Mouse (Mus musculus) forebrain, embryonic 15.5 days (tissue): ENCODE data around the gene Tm4sf20. TPM values are rescaled to one million over a fixed set of nuclear protein-coding genes. Genes with fewer than 3 reads are reported as not detected.

Source experiments
- ATAC-seq: fragments of 200-750 bp; cut with Nextera tagmentation; replicated peaks from 2 replicates; pipeline ENCODE4 v1.8.0; 2017; ENCODE audit warnings: mild to moderate bottlenecking, moderate TSS enrichment, moderate library complexity
- H3K27ac ChIP-seq: fragments of 300-500 bp; sonication (generic); replicated peaks from 2 replicates; pipeline ENCODE4 v1.5.1; 2015; ENCODE audit warnings: mild to moderate bottlenecking, inconsistent platforms
- H3K27me3 ChIP-seq: fragments of 300-500 bp; sonication (generic); 2 replicates; pipeline ENCODE4 v1.6.1; 2015; ENCODE audit warnings: inconsistent platforms
- H3K36me3 ChIP-seq: fragments of 300-500 bp; sonication (generic); 2 replicates; pipeline ENCODE4 v1.6.1; 2015; ENCODE audit warnings: mild to moderate bottlenecking, inconsistent platforms
- H3K4me1 ChIP-seq: fragments of 300-500 bp; sonication (generic); 2 replicates; pipeline ENCODE4 v1.6.1; 2015; ENCODE audit warnings: inconsistent platforms
- H3K4me2 ChIP-seq: fragments of 300-500 bp; sonication (generic); replicated peaks from 2 replicates; pipeline ENCODE4 v1.6.1; 2015; ENCODE audit warnings: mild to moderate bottlenecking, inconsistent platforms
- H3K4me3 ChIP-seq: fragments of 300-500 bp; sonication (generic); 2 replicates; pipeline ENCODE4 v1.5.1; 2015; ENCODE audit warnings: mild to moderate bottlenecking, inconsistent platforms
- H3K9ac ChIP-seq: fragments of 300-500 bp; sonication (generic); replicated peaks from 2 replicates; pipeline ENCODE4 v1.6.1; 2015; ENCODE audit warnings: mild to moderate bottlenecking, inconsistent platforms
- H3K9me3 ChIP-seq: fragments of 300-500 bp; sonication (generic); 2 replicates; pipeline ENCODE4 v1.6.1; 2016; ENCODE audit warnings: inconsistent platforms
- WGBS: fragments of 180-500 bp; shearing (Covaris S2); methylation state at CpG from one replicate; pipeline ENCODE4 v1.1.7; 2015; ENCODE audit warnings: mixed read lengths; 5-methylcytosine and 5-hydroxymethylcytosine counted together
- polyA plus RNA-seq: library from polyadenylated mRNA; unstranded; fragments of >200 nt; fragmentation: Nextera tagmentation; extraction: Ambion mirVana; gene quantifications from 2 replicates; pipeline ENCODE4 v1.2.1, GENCODE M21; 2015

Tm4sf20 gene
- polyA plus RNA-seq = not detected in 2 replicates

DNA sequence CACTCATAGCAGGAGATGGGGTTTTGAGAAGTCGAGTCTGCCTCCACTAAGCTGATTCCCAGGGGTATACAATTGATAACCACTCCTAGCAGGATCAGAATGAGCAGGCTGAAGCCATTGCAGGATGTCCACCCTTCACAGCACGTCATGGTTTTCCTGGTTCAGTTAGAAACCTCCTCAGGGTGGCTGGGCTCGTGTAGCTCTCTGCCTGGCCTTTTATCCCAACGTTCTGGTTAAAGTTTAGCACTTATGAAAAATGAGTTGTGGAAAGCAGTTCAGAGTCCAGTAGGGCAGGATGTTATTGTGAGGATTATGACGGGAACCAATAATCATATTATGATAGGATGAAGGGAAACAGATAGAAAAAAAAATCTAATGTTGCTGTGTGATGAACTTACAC lies at the start of gene Tm4sf20:
TSS of gene Tm4sf20 (minus strand) at position 193 of the 400 bp plus-strand sequence.
- H3K4me1 ChIP-seq = no peaks in the 10 kb centered on the region
- H3K27ac ChIP-seq = no peak within 1 kb of the TSS
- no peak within 1 kb of the TSS for H3K4me2 ChIP-seq
- 88% methylated on average over 5 of the region's 5 CpGs for WGBS
- H3K4me3 ChIP-seq = no peak within 1 kb of the TSS
- H3K9ac ChIP-seq = no peak within 1 kb of the TSS
- no peaks in the 10 kb centered on the region for H3K9me3 ChIP-seq
- ATAC-seq = no peak
- no peaks in the 10 kb centered on the region for H3K27me3 ChIP-seq
- no peaks in the 10 kb centered on the region for H3K36me3 ChIP-seq

DNA sequence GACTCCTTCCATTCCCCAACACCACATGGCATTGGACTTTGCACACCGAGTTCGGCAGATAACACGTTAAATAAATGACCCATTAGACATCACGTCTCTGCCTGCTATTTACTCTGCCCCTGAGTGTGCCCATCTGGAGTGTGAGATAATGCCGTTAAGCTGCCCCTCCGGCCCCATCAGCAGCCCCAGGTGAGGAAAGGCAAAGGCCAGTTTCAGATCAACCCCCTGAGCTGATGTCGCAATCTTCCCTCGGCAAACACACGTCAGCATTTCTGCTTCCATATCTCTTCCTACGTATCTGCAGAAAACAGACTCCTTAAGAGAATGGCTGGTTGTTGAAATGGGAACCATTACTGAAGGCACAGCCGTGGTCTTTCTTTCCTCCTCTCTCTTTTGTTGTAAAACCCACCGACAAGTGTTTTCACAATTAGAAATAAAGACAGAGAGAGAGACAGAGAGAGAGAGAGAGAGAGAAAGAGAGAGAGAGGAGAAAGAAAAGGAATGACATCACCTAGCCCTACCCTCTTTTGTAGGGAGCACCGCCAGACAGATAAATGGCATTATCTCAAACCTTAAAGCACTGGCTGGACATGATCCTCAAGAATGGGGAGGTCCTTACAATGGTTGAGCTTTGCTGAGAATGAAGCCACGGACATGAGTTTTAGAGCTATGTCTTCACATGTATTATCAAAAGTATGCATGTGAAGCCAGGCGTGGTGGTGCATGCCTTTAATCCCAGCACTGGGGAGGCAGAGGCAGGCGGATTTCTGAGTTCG lies 47.9 kb upstream of the Tm4sf20 start:
- Histone ChIP-seq H3K27me3 (no peaks in the 10 kb centered on the region), H3K4me3 (no peak overlapping the region), H3K4me1 (no peaks in the 10 kb centered on the region), H3K27ac (no peak overlapping the region), H3K4me2 (no peak overlapping the region), H3K9ac (no peak overlapping the region), H3K9me3 (no peaks in the 10 kb centered on the region), H3K36me3 (no peaks in the 10 kb centered on the region)
- no peak for ATAC-seq
- 79% methylated on average over 17 of the region's 17 CpGs for WGBS

DNA sequence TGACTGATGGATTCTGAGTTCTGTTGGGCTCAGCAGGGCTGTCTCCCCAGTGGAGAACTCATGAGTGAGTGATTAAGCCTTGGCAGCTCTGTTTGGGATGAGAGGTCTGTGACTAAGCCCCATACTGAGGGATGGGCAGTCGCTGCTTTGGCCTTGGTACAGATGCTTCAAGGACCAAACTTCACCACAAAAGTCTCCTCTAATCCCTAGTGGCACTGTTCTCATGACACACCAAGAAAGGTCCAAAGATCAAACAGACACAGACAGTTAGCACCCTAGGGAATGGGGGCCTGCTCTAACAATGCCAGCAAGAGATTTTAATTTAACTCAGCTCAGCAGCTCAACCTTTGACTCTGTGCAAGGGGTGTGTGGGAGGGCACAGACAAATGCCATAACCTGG lies 43.5 kb upstream of the Tm4sf20 start:
- no peak overlapping the region for H3K9ac ChIP-seq
- H3K4me3 ChIP-seq = no peak overlapping the region
- no peak overlapping the region for H3K27ac ChIP-seq
- H3K36me3 ChIP-seq = no peaks in the 10 kb centered on the region
- H3K9me3 ChIP-seq = no peaks in the 10 kb centered on the region
- ATAC-seq = no peak
- H3K4me1 ChIP-seq = no peaks in the 10 kb centered on the region
- H3K27me3 ChIP-seq = no peaks in the 10 kb centered on the region
- H3K4me2 ChIP-seq = no peak overlapping the region
- WGBS = 65% methylated on average over 1 of the region's 1 CpGs

DNA sequence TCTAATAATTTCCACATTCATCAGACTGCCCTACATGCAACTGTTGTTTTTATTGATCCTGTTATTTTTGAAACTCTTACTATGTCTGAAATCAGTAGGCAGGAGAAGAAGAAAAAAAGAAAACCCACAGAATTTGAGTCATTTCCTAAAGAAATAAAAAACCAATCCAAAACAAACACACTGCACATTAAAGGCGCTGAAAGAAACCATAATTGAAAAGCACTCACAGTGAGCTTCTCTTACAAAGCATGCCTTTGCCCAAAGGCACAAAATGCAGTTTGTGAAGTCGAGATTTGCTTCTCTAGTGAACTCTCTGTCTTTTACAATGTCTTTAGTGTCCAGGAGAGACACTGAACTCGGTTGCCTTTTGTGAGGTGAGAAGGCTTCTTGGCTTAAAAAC lies 40.3 kb upstream of the Tm4sf20 start:
- Histone ChIP-seq H3K4me1 (no peaks in the 10 kb centered on the region), H3K9ac (no peak overlapping the region), H3K36me3 (no peaks in the 10 kb centered on the region), H3K4me2 (no peak overlapping the region), H3K9me3 (no peaks in the 10 kb centered on the region), H3K27ac (no peak overlapping the region), H3K27me3 (no peaks in the 10 kb centered on the region), H3K4me3 (no peak overlapping the region)
- whole genome bisulfite sequencing = 64% methylated on average over 3 of the region's 3 CpGs
- no peak for ATAC-seq

DNA sequence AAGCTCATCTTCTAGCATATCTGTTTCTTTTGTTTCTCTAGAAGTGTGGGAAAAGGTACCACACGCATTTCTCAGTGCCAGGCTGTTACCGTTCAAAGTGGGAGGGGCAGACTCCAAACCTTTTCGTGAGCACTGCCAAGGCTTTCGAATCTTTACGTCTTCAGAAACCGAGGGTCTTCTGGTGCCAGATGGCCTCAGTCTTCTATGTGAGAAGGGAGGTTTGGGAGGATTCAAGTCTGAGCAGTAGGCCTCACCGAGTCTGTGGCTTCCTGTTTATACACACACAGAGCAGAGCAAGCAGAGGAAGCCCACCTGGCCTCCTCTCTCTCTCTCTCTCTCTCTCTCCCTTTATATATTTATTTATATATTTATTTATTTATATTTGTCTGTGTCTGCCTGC lies 38.9 kb upstream of the Tm4sf20 start:
- Histone ChIP-seq H3K9ac (no peak overlapping the region), H3K27ac (no peak overlapping the region), H3K27me3 (no peaks in the 10 kb centered on the region), H3K4me2 (no peak overlapping the region), H3K4me1 (no peaks in the 10 kb centered on the region), H3K9me3 (no peaks in the 10 kb centered on the region), H3K4me3 (no peak overlapping the region), H3K36me3 (no peaks in the 10 kb centered on the region)
- WGBS = 62% methylated on average over 7 of the region's 7 CpGs
- ATAC-seq = no peak

DNA sequence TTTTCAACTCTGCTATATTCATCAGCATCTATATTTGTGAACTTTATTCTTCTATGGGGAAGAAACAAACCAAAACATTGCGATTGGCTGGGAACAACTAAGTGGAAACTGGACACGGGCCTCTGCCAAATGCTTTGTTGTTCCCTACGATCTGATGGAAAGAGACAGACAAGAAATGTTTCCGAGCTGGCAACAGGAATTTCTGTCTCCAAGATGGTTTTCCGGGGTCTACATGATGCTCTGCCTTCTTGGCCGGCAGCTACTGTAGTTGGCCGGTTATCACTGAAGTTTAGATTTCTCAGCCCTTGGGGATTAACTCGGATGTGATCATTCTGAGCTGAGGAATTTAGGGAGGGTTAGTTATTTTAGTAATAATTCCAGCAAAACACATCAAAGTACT lies 38.1 kb upstream of the Tm4sf20 start:
- no peaks in the 10 kb centered on the region for H3K27me3 ChIP-seq

DNA sequence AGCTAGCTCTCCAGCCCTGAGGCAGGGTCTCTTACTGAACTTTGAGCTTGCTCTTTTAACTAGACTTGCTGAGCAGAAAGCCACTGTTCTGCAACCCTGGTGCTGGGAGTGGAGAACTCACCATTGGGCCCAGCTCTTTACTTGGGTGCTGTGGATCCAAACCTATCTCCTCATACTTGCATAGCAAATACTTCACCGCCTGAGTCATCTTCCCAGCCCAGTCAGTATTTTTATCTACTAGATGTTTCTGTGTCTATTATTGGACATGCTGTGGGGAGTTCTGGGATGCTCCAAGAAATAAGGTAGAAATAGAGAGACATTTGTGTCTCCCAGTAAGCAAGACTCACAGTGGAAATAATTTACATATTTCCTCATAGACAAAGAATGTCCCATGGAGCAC lies 35.8 kb upstream of the Tm4sf20 start:
- no peaks in the 10 kb centered on the region for H3K4me1 ChIP-seq
- H3K9me3 ChIP-seq = no peaks in the 10 kb centered on the region
- H3K4me3 ChIP-seq = no peak overlapping the region
- H3K27me3 ChIP-seq = no peaks in the 10 kb centered on the region
- no peaks in the 10 kb centered on the region for H3K36me3 ChIP-seq
- no peak overlapping the region for H3K4me2 ChIP-seq
- no peak overlapping the region for H3K27ac ChIP-seq
- ATAC-seq = no peak
- WGBS = 98% methylated on average over 1 of the region's 1 CpGs
- H3K9ac ChIP-seq = no peak overlapping the region

More for the DNA sequence above, 38.1 kb upstream of the Tm4sf20 start:
- H3K9ac ChIP-seq = no peak overlapping the region
- H3K27ac ChIP-seq = no peak overlapping the region
- WGBS = 77% methylated on average over 8 of the region's 8 CpGs
- no peaks in the 10 kb centered on the region for H3K9me3 ChIP-seq
- no peaks in the 10 kb centered on the region for H3K36me3 ChIP-seq
- no peak overlapping the region for H3K4me3 ChIP-seq
- no peak for ATAC-seq
- no peak overlapping the region for H3K4me2 ChIP-seq
- no peaks in the 10 kb centered on the region for H3K4me1 ChIP-seq

DNA sequence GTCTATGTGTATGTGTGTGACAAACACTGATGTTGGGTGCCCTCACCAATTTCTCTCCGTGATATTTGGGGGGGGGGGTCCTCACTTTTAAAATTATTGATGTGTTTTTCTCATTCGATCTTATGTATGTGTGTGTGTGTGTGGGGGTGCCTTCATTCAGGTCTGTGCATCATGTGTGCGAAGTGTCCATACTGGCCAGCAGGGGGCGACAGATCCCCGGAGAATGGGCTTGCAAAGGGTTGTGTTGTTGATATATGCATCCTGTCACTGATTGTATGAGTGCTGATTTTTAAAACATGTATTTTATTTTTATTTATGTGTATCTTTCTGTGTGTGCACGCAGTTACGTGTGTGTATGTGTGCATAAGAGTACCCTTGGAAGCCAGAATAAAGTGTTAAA lies 35.3 kb upstream of the Tm4sf20 start:
- Histone ChIP-seq H3K9ac (no peak overlapping the region), H3K4me1 (no peaks in the 10 kb centered on the region), H3K27me3 (no peaks in the 10 kb centered on the region), H3K4me2 (no peak overlapping the region), H3K9me3 (no peaks in the 10 kb centered on the region), H3K27ac (no peak overlapping the region), H3K4me3 (no peak overlapping the region), H3K36me3 (no peaks in the 10 kb centered on the region)
- 74% methylated on average over 7 of the region's 7 CpGs for WGBS
- ATAC-seq = no peak

DNA sequence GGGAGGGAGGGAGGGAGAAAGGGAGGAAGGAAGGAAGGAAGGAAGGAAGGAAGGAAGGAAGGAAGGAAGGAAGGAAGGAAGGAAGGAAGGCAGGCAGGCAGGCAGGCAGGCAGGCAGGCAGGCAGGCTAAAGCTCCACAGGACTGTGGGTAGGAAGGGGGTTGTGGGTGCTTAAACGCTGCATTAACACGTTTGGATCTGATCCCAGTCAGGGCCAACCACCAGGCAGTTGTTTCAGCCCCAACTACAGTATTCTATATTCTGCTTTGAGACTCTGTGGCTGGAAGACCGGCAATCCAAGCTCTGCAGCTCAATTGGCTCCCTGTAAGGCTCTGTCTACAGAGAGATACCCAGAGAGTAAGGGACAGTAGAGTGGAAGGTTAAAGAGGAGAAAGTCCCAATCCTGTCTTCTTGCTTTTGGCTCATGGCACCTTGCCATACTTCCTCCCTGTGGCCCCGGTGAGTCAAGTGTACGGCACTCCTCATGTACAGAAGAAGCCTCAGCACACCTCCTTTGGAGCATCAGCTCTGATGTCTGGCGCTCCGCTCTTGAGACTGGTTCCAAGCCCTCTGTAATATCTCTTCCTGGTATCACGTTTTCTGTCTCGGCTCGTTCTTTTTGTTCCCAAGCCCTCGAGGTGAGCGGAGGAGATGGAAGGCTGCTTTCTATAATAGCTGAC lies 33.0 kb upstream of the Tm4sf20 start:
- Histone ChIP-seq H3K9ac (no peak overlapping the region), H3K4me1 (no peaks in the 10 kb centered on the region), H3K4me3 (no peak overlapping the region), H3K4me2 (no peak overlapping the region), H3K27ac (no peak overlapping the region), H3K9me3 (no peaks in the 10 kb centered on the region), H3K36me3 (no peaks in the 10 kb centered on the region), H3K27me3 (no peaks in the 10 kb centered on the region)
- peak; percentile 38; the same call in 1 of the 2 replicates for ATAC-seq
- 73% methylated on average over 12 of the region's 12 CpGs for WGBS

DNA sequence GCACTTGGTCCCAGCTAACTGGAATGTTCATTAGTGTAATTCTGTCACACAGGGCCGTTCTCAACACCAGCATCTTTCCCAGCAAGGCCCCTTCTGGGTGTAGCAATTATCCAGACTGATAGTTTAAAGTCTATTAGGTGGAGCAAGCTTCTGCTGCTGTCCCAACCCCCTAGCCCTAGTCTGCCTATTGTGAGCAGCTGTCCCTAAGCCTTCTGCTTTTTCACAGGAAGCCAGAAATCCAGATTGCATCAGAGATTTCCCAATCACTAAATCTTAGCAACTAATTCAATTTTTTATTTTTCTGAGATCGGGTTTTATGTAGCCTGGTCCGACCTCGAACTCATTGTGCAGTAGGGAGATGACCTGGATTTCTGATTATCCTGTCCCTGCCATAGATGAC lies 30.7 kb upstream of the Tm4sf20 start:
- no peak overlapping the region for H3K4me2 ChIP-seq
- no peak overlapping the region for H3K9ac ChIP-seq
- H3K27ac ChIP-seq = no peak overlapping the region
- no peaks in the 10 kb centered on the region for H3K36me3 ChIP-seq
- no peak for ATAC-seq
- no peaks in the 10 kb centered on the region for H3K27me3 ChIP-seq
- H3K4me1 ChIP-seq = no peaks in the 10 kb centered on the region
- no peak overlapping the region for H3K4me3 ChIP-seq
- WGBS = 82% methylated on average over 4 of the region's 4 CpGs
- no peaks in the 10 kb centered on the region for H3K9me3 ChIP-seq

DNA sequence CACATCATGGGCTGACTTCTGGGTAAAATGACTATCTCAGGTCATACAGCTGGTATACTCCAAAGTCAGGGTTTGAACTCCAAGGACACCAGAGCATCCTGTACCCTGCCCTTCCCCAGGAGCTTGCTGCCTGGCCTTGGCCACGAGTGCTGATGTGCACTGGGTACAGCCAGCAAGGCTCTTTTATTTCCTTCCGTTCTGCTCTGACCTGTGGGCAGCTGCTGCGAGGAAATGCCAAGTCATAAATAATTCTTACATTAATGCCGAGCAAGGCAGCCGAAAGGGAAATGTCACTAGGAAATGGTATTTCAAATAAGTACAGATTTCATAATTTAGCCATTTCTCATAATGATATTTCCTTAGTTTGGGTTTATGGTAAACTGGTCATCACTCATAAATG lies 30.0 kb upstream of the Tm4sf20 start:
- Histone ChIP-seq H3K27ac (no peak overlapping the region), H3K27me3 (no peaks in the 10 kb centered on the region), H3K9me3 (no peaks in the 10 kb centered on the region), H3K36me3 (no peaks in the 10 kb centered on the region), H3K4me2 (no peak overlapping the region), H3K9ac (no peak overlapping the region), H3K4me1 (no peaks in the 10 kb centered on the region), H3K4me3 (no peak overlapping the region)
- WGBS = 84% methylated on average over 5 of the region's 5 CpGs
- no peak for ATAC-seq

DNA sequence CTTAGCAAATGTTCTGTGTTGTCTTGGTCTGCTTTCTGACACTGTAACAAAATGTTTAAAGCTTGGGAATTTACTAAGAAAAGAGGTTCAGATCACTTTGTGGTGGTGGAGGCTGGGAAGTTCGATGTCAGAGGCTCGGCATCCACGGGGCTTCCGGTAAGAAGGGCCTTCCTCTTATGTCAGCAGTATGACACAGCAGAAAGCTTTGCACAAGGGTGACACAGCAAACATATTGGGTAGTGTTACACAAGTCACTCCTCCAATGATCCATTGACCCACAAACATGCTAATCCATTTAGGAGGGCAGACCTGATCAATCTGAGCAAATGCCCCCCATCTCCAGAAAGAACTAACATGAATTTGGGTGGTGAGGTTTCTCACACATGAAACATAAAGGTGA lies 28.8 kb upstream of the Tm4sf20 start:
- H3K9me3 ChIP-seq = no peaks in the 10 kb centered on the region
- WGBS = 99% methylated on average over 4 of the region's 4 CpGs
- no peak overlapping the region for H3K9ac ChIP-seq
- no peaks in the 10 kb centered on the region for H3K4me1 ChIP-seq
- H3K27ac ChIP-seq = no peak overlapping the region
- no peaks in the 10 kb centered on the region for H3K36me3 ChIP-seq
- no peak overlapping the region for H3K4me2 ChIP-seq
- no peak overlapping the region for H3K4me3 ChIP-seq
- no peaks in the 10 kb centered on the region for H3K27me3 ChIP-seq
- no peak for ATAC-seq
